Mouse (Mus musculus) megakaryocyte, embryonic 14.5 days (primary cell): ENCODE measurements at regions not wholly inside any gene's neighbourhood (a gene's known extent, or its start where the extent isn't known, plus 50 kb on each side); places are given as distances from the start of the nearest gene placed in this dataset.
A peak's percentile ranks its signal among the peaks of the same experiment; 100 is the strongest.

Source experiments
- H3K27me3 ChIP-seq: replicated peaks from 2 replicates; pipeline ENCODE3; 2012; ENCODE audit warnings: inconsistent platforms
- H3K36me3 ChIP-seq: replicated peaks from 2 replicates; pipeline ENCODE3; 2012; ENCODE audit warnings: low read length, inconsistent platforms, mixed read lengths
- H3K4me1 ChIP-seq: 2 replicates; pipeline ENCODE4 v1.6.1; 2012; ENCODE audit warnings: inconsistent platforms
- H3K4me3 ChIP-seq: replicated peaks from 2 replicates; pipeline ENCODE3; 2012; ENCODE audit warnings: moderate library complexity, mild to moderate bottlenecking, inconsistent platforms
- H3K9me3 ChIP-seq: 2 replicates; pipeline ENCODE4 v1.6.1; 2012; ENCODE audit warnings: inconsistent platforms
- FLI1 ChIP-seq: IDR thresholded peaks from 2 replicates; pipeline ENCODE4 v1.6.1; 2012; ENCODE audit warnings: low read length, inconsistent platforms, mixed read lengths
- GATA1 ChIP-seq: IDR thresholded peaks from 3 replicates; pipeline ENCODE4 v1.6.1; 2012; ENCODE audit warnings: mixed read lengths, low read length, inconsistent platforms, borderline replicate concordance

- TF ChIP-seq GATA1, result no peak
- TF ChIP-seq FLI1, result no peak
- Histone ChIP-seq H3K36me3 (no peaks in the 10 kb centered on the region), H3K4me3 (no peak overlapping the region), H3K9me3 (no peaks in the 10 kb centered on the region), H3K4me1 (peaks cover 24% of the 10 kb centered on the region), H3K27me3 (peaks cover 7% of the 10 kb centered on the region)
Measured at GRCm38 (mm10) chr6:50013842-50014241, 96.2 kb upstream of the Mpp6 start.

- Histone ChIP-seq H3K36me3 (no peaks in the 10 kb centered on the region), H3K9me3 (no peaks in the 10 kb centered on the region), H3K4me3 (no peak overlapping the region), H3K4me1 (peaks cover 31% of the 10 kb centered on the region), H3K27me3 (no peaks in the 10 kb centered on the region)
- TF ChIP-seq FLI1 (no peak), GATA1 (no peak)
Measured at GRCm38 (mm10) chr6:50027981-50028380, 82.1 kb upstream of the Mpp6 start.

GRCm38 (mm10) chr6:50029895-50030515 lies 80.0 kb upstream of the Mpp6 start:
- peaks cover 24% of the 10 kb centered on the region for H3K4me1 ChIP-seq
- H3K4me3 ChIP-seq, result peak overlapping the region; percentile 87
- no peaks in the 10 kb centered on the region for H3K9me3 ChIP-seq
- TF ChIP-seq FLI1, result no peak
- TF ChIP-seq GATA1, result no peak
- H3K27me3 ChIP-seq, result peaks cover 4% of the 10 kb centered on the region
- H3K36me3 ChIP-seq, result no peaks in the 10 kb centered on the region

GRCm38 (mm10) chr6:50031356-50031755 lies 78.7 kb upstream of the Mpp6 start:
- Histone ChIP-seq H3K27me3 (peaks cover 8% of the 10 kb centered on the region), H3K36me3 (no peaks in the 10 kb centered on the region), H3K4me1 (peaks cover 21% of the 10 kb centered on the region), H3K9me3 (no peaks in the 10 kb centered on the region), H3K4me3 (no peak overlapping the region)
- no peak for TF ChIP-seq GATA1
- no peak for TF ChIP-seq FLI1

GRCm38 (mm10) chr6:50032894-50033595 lies 77.0 kb upstream of the Mpp6 start:
- Histone ChIP-seq H3K9me3 (no peaks in the 10 kb centered on the region), H3K36me3 (no peaks in the 10 kb centered on the region), H3K4me1 (peaks cover 22% of the 10 kb centered on the region), H3K4me3 (no peak overlapping the region), H3K27me3 (peaks cover 8% of the 10 kb centered on the region)
- no peak for TF ChIP-seq GATA1
- TF ChIP-seq FLI1, result no peak

GRCm38 (mm10) chr6:50037614-50038013 lies 72.4 kb upstream of the Mpp6 start:
- Histone ChIP-seq H3K4me1 (peaks cover 11% of the 10 kb centered on the region), H3K9me3 (no peaks in the 10 kb centered on the region), H3K4me3 (peak overlapping the region; percentile 60), H3K27me3 (peaks cover 25% of the 10 kb centered on the region), H3K36me3 (no peaks in the 10 kb centered on the region)
- TF ChIP-seq FLI1 (no peak), GATA1 (no peak)

GRCm38 (mm10) chr6:50038369-50038768 lies 71.7 kb upstream of the Mpp6 start:
- Histone ChIP-seq H3K27me3 (peaks cover 27% of the 10 kb centered on the region), H3K36me3 (no peaks in the 10 kb centered on the region), H3K4me1 (peaks cover 11% of the 10 kb centered on the region), H3K4me3 (no peak overlapping the region), H3K9me3 (no peaks in the 10 kb centered on the region)
- no peak for TF ChIP-seq FLI1
- no peak for TF ChIP-seq GATA1

GRCm38 (mm10) chr6:50041044-50041443 lies 69.0 kb upstream of the Mpp6 start:
- no peaks in the 10 kb centered on the region for H3K9me3 ChIP-seq
- peaks cover 18% of the 10 kb centered on the region for H3K4me1 ChIP-seq
- no peak overlapping the region for H3K4me3 ChIP-seq
- no peaks in the 10 kb centered on the region for H3K36me3 ChIP-seq
- TF ChIP-seq GATA1 (no peak), FLI1 (no peak)
- peaks cover 36% of the 10 kb centered on the region for H3K27me3 ChIP-seq

GRCm38 (mm10) chr6:50042127-50042526 lies 67.9 kb upstream of the Mpp6 start:
- peaks cover 41% of the 10 kb centered on the region for H3K27me3 ChIP-seq
- peaks cover 18% of the 10 kb centered on the region for H3K4me1 ChIP-seq
- no peaks in the 10 kb centered on the region for H3K36me3 ChIP-seq
- TF ChIP-seq GATA1 (no peak), FLI1 (no peak)
- H3K4me3 ChIP-seq, result no peak overlapping the region
- H3K9me3 ChIP-seq, result no peaks in the 10 kb centered on the region

- TF ChIP-seq FLI1, result no peak
- Histone ChIP-seq H3K36me3 (no peaks in the 10 kb centered on the region), H3K4me1 (peaks cover 7% of the 10 kb centered on the region), H3K9me3 (no peaks in the 10 kb centered on the region), H3K27me3 (peaks cover 37% of the 10 kb centered on the region), H3K4me3 (no peak overlapping the region)
Measured at GRCm38 (mm10) chr6:50044165-50044564, 65.9 kb upstream of the Mpp6 start.

GRCm38 (mm10) chr6:50046721-50047120 lies 63.3 kb upstream of the Mpp6 start:
- H3K4me3 ChIP-seq, result no peak overlapping the region
- no peaks in the 10 kb centered on the region for H3K36me3 ChIP-seq
- H3K9me3 ChIP-seq, result no peaks in the 10 kb centered on the region
- TF ChIP-seq FLI1 (no peak), GATA1 (no peak)
- peaks cover 28% of the 10 kb centered on the region for H3K27me3 ChIP-seq
- peaks cover 7% of the 10 kb centered on the region for H3K4me1 ChIP-seq
